Mouse (Mus musculus) lung, postnatal 0 days (tissue): Measurements from ENCODE around the gene Cog5.

Experiments
- CTCF ChIP-seq: IDR thresholded peaks from 2 replicates; pipeline ENCODE4 v1.5.1; 2016; ENCODE audit warnings: antibody characterized with exemption, mild to moderate bottlenecking
- EP300 ChIP-seq: IDR thresholded peaks from 2 replicates; pipeline ENCODE4 v1.6.1; 2016; ENCODE audit warnings: antibody characterized with exemption, mild to moderate bottlenecking, control low read depth

DNA sequence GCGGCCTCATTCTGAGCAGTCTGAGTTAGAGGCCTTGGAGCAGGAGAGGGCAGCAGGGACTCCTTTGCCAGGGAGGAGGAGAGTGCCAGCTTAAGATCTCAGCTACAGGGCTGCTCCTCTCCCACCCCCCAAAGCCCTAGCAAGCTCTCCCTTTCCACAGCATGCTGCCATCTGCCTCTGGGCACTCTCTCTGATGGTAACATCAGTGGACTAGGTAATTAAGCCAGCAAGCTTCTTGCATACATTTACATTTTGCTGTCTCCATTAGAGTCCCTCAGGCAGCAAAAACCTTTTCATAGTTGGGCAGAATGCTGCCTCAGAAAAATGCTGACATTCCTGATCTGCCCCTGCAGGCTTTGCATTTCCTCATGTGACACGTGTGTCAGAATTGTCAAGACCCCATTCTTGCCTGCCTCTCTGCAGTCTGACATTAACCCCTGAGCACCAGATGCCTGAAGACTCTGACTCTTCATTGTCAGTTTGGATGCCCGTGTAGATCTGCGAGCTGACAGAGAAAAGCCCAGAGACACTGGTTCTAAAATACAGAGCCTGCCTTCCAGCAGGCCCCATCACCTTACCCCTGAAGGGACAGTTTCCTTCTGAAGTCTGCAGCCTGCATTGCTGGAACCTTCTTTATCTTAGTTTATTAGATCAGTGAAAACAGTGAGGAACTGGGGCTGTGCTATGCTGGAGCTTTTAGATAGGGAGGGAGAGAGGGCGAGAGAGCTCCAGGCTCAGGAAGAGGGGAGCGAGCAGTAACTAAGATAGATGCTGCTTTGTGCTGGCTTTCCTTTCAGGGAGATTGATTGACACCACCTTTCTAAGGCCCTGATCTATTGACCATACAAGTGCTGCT lies 251.3 kb downstream of the Cog5 start:
- no peak for TF ChIP-seq CTCF
- TF ChIP-seq EP300: no peak
